Mouse (Mus musculus): ENCODE results near the gene Blnk. TPM values are rescaled to one million over a fixed set of nuclear protein-coding genes. Genes with fewer than 3 reads are reported as not detected.

The Blnk gene
- 1 to 10 TPM; 3.6 to 5.4 TPM for total RNA-seq (2021)
- long read RNA-seq, experiment 1, partial matches to known transcripts = 0 of 4 reads
- long read RNA-seq, experiment 1, other reads (novel, unspliced or antisense) = 0 of 4 reads
- long read RNA-seq, experiment 2, transcript Blnk-201 (17 exons, 2,097 nt) = major isoform, 11 of 12 reads
- long read RNA-seq, experiment 2, partial matches to known transcripts = 0 of 12 reads
- long read RNA-seq, experiment 2, other reads (novel, unspliced or antisense) = 1 of 12 reads

GRCm38 (mm10) chr19:40994057-40994585 is at the start of gene Blnk:
Gene Blnk, minus strand, starts transcription at chr19:40994535.
- DNase-seq (ENCODE audit: low spot score in 2 of 2) = peak in 1 of 2 experiments; percentile 61

GRCm38 (mm10) chr19:41039110-41039509 is 44.8 kb upstream of the Blnk start:
- DNase-seq (ENCODE audit: low spot score in 2 of 2) = no peak

GRCm38 (mm10) chr19:41035809-41036551 is 41.6 kb upstream of the Blnk start:
- DNase-seq (ENCODE audit: low spot score in 2 of 2) = no peak

- no peak for DNase-seq (ENCODE audit: low spot score in 2 of 2)
Measured at GRCm38 (mm10) chr19:41031869-41032268, 37.5 kb upstream of the Blnk start.

- no peak for DNase-seq (ENCODE audit: low spot score in 2 of 2)
Measured at GRCm38 (mm10) chr19:41031009-41031408, 36.7 kb upstream of the Blnk start.

GRCm38 (mm10) chr19:41030161-41030560 is 35.8 kb upstream of the Blnk start:
- DNase-seq (ENCODE audit: low spot score in 2 of 2) = no peak

GRCm38 (mm10) chr19:41029219-41029618 is 34.9 kb upstream of the Blnk start, which contains the start of gene Dntt:
Gene Dntt, plus strand, starts transcription at chr19:41029275.
- DNase-seq (ENCODE audit: low spot score in 2 of 2) = no peak

GRCm38 (mm10) chr19:41027601-41028000 is 33.3 kb upstream of the Blnk start:
- DNase-seq (ENCODE audit: low spot score in 2 of 2) = no peak

GRCm38 (mm10) chr19:41027024-41027423 is 32.7 kb upstream of the Blnk start:
- no peak for DNase-seq (ENCODE audit: low spot score in 2 of 2)

GRCm38 (mm10) chr19:41026551-41026950 is 32.2 kb upstream of the Blnk start:
- no peak for DNase-seq (ENCODE audit: low spot score in 2 of 2)

GRCm38 (mm10) chr19:41022244-41022643 is 27.9 kb upstream of the Blnk start:
- DNase-seq (ENCODE audit: low spot score in 2 of 2) = peak in 1 of 2 experiments; percentile 44

- no peak for DNase-seq (ENCODE audit: low spot score in 2 of 2)
Measured at GRCm38 (mm10) chr19:41020537-41020936, 26.2 kb upstream of the Blnk start.

- DNase-seq (ENCODE audit: low spot score in 2 of 2) = no peak
Measured at GRCm38 (mm10) chr19:41019164-41019675, 24.9 kb upstream of the Blnk start.

GRCm38 (mm10) chr19:41015951-41016716 is 21.8 kb upstream of the Blnk start:
- DNase-seq (ENCODE audit: low spot score in 2 of 2) = peak; percentile 59 to 79

- DNase-seq (ENCODE audit: low spot score in 2 of 2) = no peak
Measured at GRCm38 (mm10) chr19:41014003-41014402, 19.7 kb upstream of the Blnk start.

GRCm38 (mm10) chr19:41013591-41013990 is 19.3 kb upstream of the Blnk start:
- no peak for DNase-seq (ENCODE audit: low spot score in 2 of 2)

GRCm38 (mm10) chr19:41011676-41012075 is 17.3 kb upstream of the Blnk start:
- DNase-seq (ENCODE audit: low spot score in 2 of 2) = no peak

- DNase-seq (ENCODE audit: low spot score in 2 of 2) = no peak
Measured at GRCm38 (mm10) chr19:41008674-41009395, 14.5 kb upstream of the Blnk start.

GRCm38 (mm10) chr19:41007733-41008132 is 13.4 kb upstream of the Blnk start:
- no peak for DNase-seq (ENCODE audit: low spot score in 2 of 2)

- no peak for DNase-seq (ENCODE audit: low spot score in 2 of 2)
Measured at GRCm38 (mm10) chr19:41007326-41007725, 13.0 kb upstream of the Blnk start.

- no peak for DNase-seq (ENCODE audit: low spot score in 2 of 2)
Measured at GRCm38 (mm10) chr19:41006621-41007020, 12.3 kb upstream of the Blnk start.
